Mouse (Mus musculus): ENCODE data around the gene Ctrc. TPM values are rescaled to one million over a fixed set of nuclear protein-coding genes. Genes with fewer than 3 reads are reported as not detected.

Gene Ctrc
- total and polyA plus RNA-seq, 3 experiments = not detected

GRCm38 (mm10) chr4:141881289-141881914 lies 35.2 kb upstream of the Ctrc start:
- dilution Hi-C loops (cut with MboI; ENCODE audit: extremely low pct_ligation_motif_present, extremely low pct_unique_long_range_greater_than_20kb, low sequenced_read_pairs) (no loop called here), in situ Hi-C loops (cut with MboI; ENCODE audit: low pct_ligation_motif_present, low pct_unique_long_range_greater_than_20kb, low sequenced_read_pairs) (no loop called here)
- no peak overlapping the region for H3K9ac ChIP-seq (ENCODE audit: insufficient read depth, low read depth)
- H3K27ac ChIP-seq (ENCODE audit: insufficient read depth, low read depth) = no peak overlapping the region
- no peaks in the 10 kb centered on the region for H3K9me3 ChIP-seq (replicated peaks; ENCODE audit: low read length)
- no peak overlapping the region for H3K4me2 ChIP-seq (ENCODE audit: insufficient read depth, low read depth, poor library complexity, severe bottlenecking)
- TF ChIP-seq SMC3 (IDR thresholded peaks at IDR 0.05; ENCODE audit: low read depth, low read length) (no peak), KAT2A (IDR thresholded peaks at IDR 0.05; ENCODE audit: insufficient replicate concordance, low read length) (no peak), IRF4 (IDR thresholded peaks at IDR 0.05; ENCODE audit: low read depth, low read length) (no peak), RCOR1 (conservative IDR thresholded peaks at IDR 0.05; ENCODE audit: low read depth, low read length) (no peak), JUN (IDR thresholded peaks at IDR 0.05; ENCODE audit: insufficient read depth, low read depth, low read length) (no peak), NRF1 (IDR thresholded peaks at IDR 0.05; ENCODE audit: low read depth, low read length) (no peak), ETS1 (conservative IDR thresholded peaks at IDR 0.05; ENCODE audit: low read depth, low read length) (no peak), USF2 (conservative IDR thresholded peaks at IDR 0.05; ENCODE audit: low read depth, low read length) (no peak), MXI1 (IDR thresholded peaks at IDR 0.05; ENCODE audit: low read depth, low read length) (no peak), GABPA (IDR thresholded peaks at IDR 0.05; ENCODE audit: insufficient replicate concordance, low read depth, low read length) (no peak), CHD2 (IDR thresholded peaks at IDR 0.05; ENCODE audit: low read length) (no peak), ZMIZ1 (IDR thresholded peaks at IDR 0.05; ENCODE audit: low read depth, low read length) (no peak), POLR2A (IDR thresholded peaks at IDR 0.05; ENCODE audit: low read depth, low read length) (no peak), E2F4 (IDR thresholded peaks at IDR 0.05; ENCODE audit: insufficient replicate concordance, low read depth, low read length) (no peak), MAFK (IDR thresholded peaks at IDR 0.05; ENCODE audit: insufficient replicate concordance, low read length) (no peak), MEF2A (IDR thresholded peaks at IDR 0.05; ENCODE audit: borderline replicate concordance, low read depth, low read length) (no peak), SIN3A (IDR thresholded peaks at IDR 0.05; ENCODE audit: low read length) (no peak), TCF12 (IDR thresholded peaks at IDR 0.05; ENCODE audit: low read depth, low read length) (no peak)
- no peaks in the 10 kb centered on the region for H3K36me3 ChIP-seq (replicated peaks in 1 of 2; ENCODE audit: control insufficient read depth in 1 of 2, insufficient read depth in 1 of 2, low read length in 1 of 2)
- H3K27me3 ChIP-seq (replicated peaks) = peaks cover 4% of the 10 kb centered on the region
- no peak for DNase-seq (ENCODE audit: extremely low read depth)
- 0 out of 4 replicates have a peak, but pooled peaks cover 2% of the 10 kb centered on the region in 2 experiments for H3K4me1 ChIP-seq (ENCODE audit: control insufficient read depth in 1 of 2, insufficient read depth in 2 of 2)
- no peak overlapping the region for H3K4me3 ChIP-seq (replicated peaks in 1 of 3; ENCODE audit: low read depth in 2 of 3, low read length in 2 of 3, poor library complexity in 1 of 3)
- H3K79me2 ChIP-seq (replicated peaks; ENCODE audit: control insufficient read depth, extremely low read depth, insufficient read depth, poor library complexity, severe bottlenecking) = no peaks in the 10 kb centered on the region

GRCm38 (mm10) chr4:141879875-141880274 lies 33.7 kb upstream of the Ctrc start:
- H3K27me3 ChIP-seq (replicated peaks) = peaks cover 8% of the 10 kb centered on the region
- TF ChIP-seq RCOR1 (conservative IDR thresholded peaks at IDR 0.05; ENCODE audit: low read depth, low read length) = no peak
- no peak overlapping the region for H3K27ac ChIP-seq (ENCODE audit: insufficient read depth, low read depth)
- H3K9me3 ChIP-seq (replicated peaks; ENCODE audit: low read length) = no peaks in the 10 kb centered on the region
- dilution Hi-C loops (cut with MboI; ENCODE audit: extremely low pct_ligation_motif_present, extremely low pct_unique_long_range_greater_than_20kb, low sequenced_read_pairs) = no loop called here
- no peak overlapping the region for H3K4me3 ChIP-seq (replicated peaks in 1 of 3; ENCODE audit: low read depth in 2 of 3, low read length in 2 of 3, poor library complexity in 1 of 3)
- no peak overlapping the region for H3K4me2 ChIP-seq (ENCODE audit: insufficient read depth, low read depth, poor library complexity, severe bottlenecking)
- H3K9ac ChIP-seq (ENCODE audit: insufficient read depth, low read depth) = no peak overlapping the region
- in situ Hi-C loops (cut with MboI; ENCODE audit: low pct_ligation_motif_present, low pct_unique_long_range_greater_than_20kb, low sequenced_read_pairs) = no loop called here
- DNase-seq (ENCODE audit: extremely low read depth) = no peak
- no peaks in the 10 kb centered on the region for H3K79me2 ChIP-seq (replicated peaks; ENCODE audit: control insufficient read depth, extremely low read depth, insufficient read depth, poor library complexity, severe bottlenecking)
- H3K4me1 ChIP-seq (ENCODE audit: control insufficient read depth in 1 of 2, insufficient read depth in 2 of 2) = peaks cover 0 to 11% of the 10 kb centered on the region in 2 experiments; a peak in 2 of 4 replicates
- no peaks in the 10 kb centered on the region for H3K36me3 ChIP-seq (replicated peaks in 1 of 2; ENCODE audit: control insufficient read depth in 1 of 2, insufficient read depth in 1 of 2, low read length in 1 of 2)
